Mouse (Mus musculus) bone marrow, adult 2 months (tissue): ENCODE measurements around the gene Sco2. TPM values are rescaled to one million over a fixed set of nuclear protein-coding genes. Genes with fewer than 3 reads are reported as not detected.

ENCODE experiments used
- H3K27ac ChIP-seq: fragments of 200-500 bp; 2 replicates; pipeline ENCODE4 v1.5.1; 2012; ENCODE audit warnings: low read depth, mild to moderate bottlenecking, control low read depth, inconsistent platforms, low read length; ENCODE audit not compliant: control insufficient read depth, poor library complexity, insufficient read depth
- H3K4me1 ChIP-seq: fragments of 200-500 bp; 2 replicates; pipeline ENCODE4 v1.6.1; 2011; ENCODE audit warnings: low read length; ENCODE audit not compliant: control insufficient read depth, insufficient read depth
- H3K4me3 ChIP-seq: fragments of 200-500 bp; replicated peaks from 2 replicates; pipeline ENCODE3; 2011; ENCODE audit warnings: mild to moderate bottlenecking, low read depth, low read length, control low read depth; ENCODE audit not compliant: control insufficient read depth
- CTCF ChIP-seq: fragments of 200-500 bp; IDR thresholded peaks from 2 replicates; pipeline ENCODE4 v1.5.1; 2011; ENCODE audit warnings: low read length, control low read depth; ENCODE audit not compliant: control insufficient read depth, insufficient read depth
- POLR2A ChIP-seq: fragments of 200-500 bp; IDR thresholded peaks from 2 replicates; pipeline ENCODE4 v1.6.1; 2011; ENCODE audit warnings: low read depth, mild to moderate bottlenecking, control low read depth, low read length, borderline replicate concordance; ENCODE audit not compliant: control insufficient read depth
- WGBS: fragments of 180-500 bp; shearing (Covaris S2); methylation state at CpG from one replicate; pipeline ENCODE4 v1.1.7; 2018; 5-methylcytosine and 5-hydroxymethylcytosine counted together
- polyA plus RNA-seq: library from polyadenylated mRNA; stranded (reverse); fragments of >200 nt; gene quantifications from 2 replicates; pipeline ENCODE4 v1.2.4, GENCODE M21; 2011; ENCODE audit warnings: low replicate concordance; ENCODE audit not compliant: missing spikeins, insufficient read depth, insufficient read length

Gene Sco2
- polyA plus RNA-seq, 1 experiment = 3.5 TPM

DNA sequence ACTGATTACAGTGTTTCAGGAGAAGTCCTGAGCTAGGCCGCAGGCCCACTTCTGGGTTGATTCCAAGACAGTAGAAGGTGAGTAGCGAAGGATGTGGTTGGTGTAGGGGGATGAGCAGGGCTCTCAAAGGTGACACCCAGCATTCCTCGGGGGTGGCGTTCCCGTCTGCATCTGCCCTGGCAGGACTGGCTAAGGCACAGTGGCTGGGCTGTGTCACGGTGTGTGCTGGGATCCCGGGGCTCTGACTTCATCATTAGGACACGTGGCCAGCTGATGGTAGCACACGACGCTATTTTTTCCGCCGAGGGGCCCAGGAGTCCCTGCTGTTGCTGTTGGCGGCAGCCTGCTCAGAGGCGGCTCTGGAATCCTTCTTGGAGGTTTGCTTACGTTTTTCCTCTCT lies 22.3 kb downstream of the Sco2 start:
- TF ChIP-seq CTCF (no peak), POLR2A (no peak)
- H3K27ac ChIP-seq = no peak overlapping the region; the same call in 1 of the 2 replicates
- WGBS = 88% methylated on average over 15 of the region's 15 CpGs
- no peak overlapping the region for H3K4me3 ChIP-seq
- no peaks in the 10 kb centered on the region for H3K4me1 ChIP-seq

- no peak overlapping the region for H3K27ac ChIP-seq
- WGBS = 92% methylated on average over 5 of the region's 5 CpGs
- TF ChIP-seq CTCF = no peak
- TF ChIP-seq POLR2A = no peak
- H3K4me1 ChIP-seq = no peaks in the 10 kb centered on the region
- H3K4me3 ChIP-seq = no peak overlapping the region
Measured at GRCm38 (mm10) chr15:89350447-89350846, 23.2 kb downstream of the Sco2 start.

DNA sequence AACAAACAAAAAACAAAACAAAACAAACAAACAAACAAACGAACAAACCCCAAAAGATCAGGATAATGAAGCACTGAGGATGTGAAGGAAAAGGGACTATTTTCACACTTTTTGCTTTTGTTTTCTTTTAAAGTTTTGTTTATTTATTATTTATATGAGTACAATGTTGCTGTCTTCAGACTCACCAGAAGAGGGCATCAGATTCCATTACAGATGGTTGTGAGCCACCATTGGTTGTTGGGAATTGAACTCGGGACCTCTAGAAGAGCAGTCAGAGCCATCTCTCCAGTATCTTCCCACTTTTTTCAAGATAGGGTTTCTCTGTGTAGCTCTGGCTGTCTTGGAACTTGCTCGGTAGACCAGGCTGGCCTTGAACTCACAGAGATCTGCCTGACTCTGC lies 30.3 kb downstream of the Sco2 start:
- WGBS = 63% methylated on average over 3 of the region's 3 CpGs
- peaks cover 4% of the 10 kb centered on the region for H3K4me1 ChIP-seq
- no peak overlapping the region for H3K4me3 ChIP-seq
- H3K27ac ChIP-seq = no peak overlapping the region
- TF ChIP-seq POLR2A (no peak), CTCF (no peak)

- no peak for TF ChIP-seq CTCF
- TF ChIP-seq POLR2A = no peak
- Histone ChIP-seq H3K27ac (no peak overlapping the region), H3K4me3 (no peak overlapping the region), H3K4me1 (peaks cover 4% of the 10 kb centered on the region)
- 69% methylated on average over 1 of the region's 1 CpGs for WGBS
Measured at GRCm38 (mm10) chr15:89341678-89342077, 32.0 kb downstream of the Sco2 start.

- 4% methylated on average over 3 of the region's 3 CpGs for WGBS
- H3K27ac ChIP-seq = peak overlapping the region; percentile 38; the same call in 1 of the 2 replicates
- no peak for TF ChIP-seq POLR2A
- no peak for TF ChIP-seq CTCF
- H3K4me3 ChIP-seq = no peak overlapping the region
- peaks cover 4% of the 10 kb centered on the region for H3K4me1 ChIP-seq
Measured at GRCm38 (mm10) chr15:89340136-89340535, 33.5 kb downstream of the Sco2 start.

DNA sequence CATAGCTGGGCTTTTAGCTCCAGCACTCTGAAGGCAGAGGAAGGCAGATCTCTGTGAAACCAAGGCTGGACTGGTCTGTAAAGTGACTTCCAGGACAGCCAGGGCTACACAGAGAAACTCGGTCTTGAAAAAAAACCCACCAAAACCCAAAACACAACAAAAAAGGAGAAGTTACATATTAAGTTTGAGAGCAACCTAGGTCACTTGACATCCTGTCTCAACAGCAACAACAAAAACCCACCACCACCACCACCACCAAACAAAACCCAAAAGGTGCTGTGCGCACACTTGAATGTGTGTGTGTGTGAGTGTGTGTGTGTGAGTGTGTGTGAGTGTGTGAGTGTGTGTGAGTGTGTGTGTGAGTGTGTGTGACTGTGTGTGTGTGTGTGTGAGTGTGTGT lies 34.0 kb downstream of the Sco2 start:
- Histone ChIP-seq H3K27ac (peak overlapping the region; percentile 38; the same call in 1 of the 2 replicates), H3K4me1 (peaks cover 4% of the 10 kb centered on the region), H3K4me3 (no peak overlapping the region)
- 13% methylated on average over 2 of the region's 2 CpGs for WGBS
- TF ChIP-seq CTCF (no peak), POLR2A (no peak)

DNA sequence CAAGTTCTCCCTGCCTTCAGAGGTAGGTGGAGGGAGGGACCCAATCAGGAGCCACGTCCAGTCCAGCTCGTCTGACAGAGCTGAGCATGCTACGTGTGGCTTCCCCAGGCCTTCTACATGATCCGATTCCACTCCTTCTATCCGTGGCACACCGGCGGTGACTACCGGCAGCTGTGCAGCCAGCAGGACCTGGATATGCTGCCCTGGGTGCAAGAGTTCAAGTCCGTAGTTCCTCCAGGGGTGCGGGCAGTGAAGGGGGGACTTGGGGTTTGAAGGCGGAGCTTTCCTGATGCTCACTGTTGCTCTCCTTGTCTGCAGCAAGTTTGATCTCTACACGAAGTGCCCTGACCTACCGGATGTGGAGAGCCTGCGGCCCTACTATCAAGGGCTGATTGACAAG lies 37.2 kb downstream of the Sco2 start:
- Histone ChIP-seq H3K4me3 (no peak overlapping the region), H3K27ac (no peak overlapping the region), H3K4me1 (peaks cover 4% of the 10 kb centered on the region)
- WGBS = 83% methylated on average over 14 of the region's 14 CpGs
- TF ChIP-seq POLR2A = no peak

GRCm38 (mm10) chr15:89334774-89335537 lies 38.7 kb downstream of the Sco2 start:
- Histone ChIP-seq H3K27ac (no peak overlapping the region), H3K4me3 (no peak overlapping the region), H3K4me1 (peaks cover 2% of the 10 kb centered on the region)
- TF ChIP-seq CTCF (no peak), POLR2A (no peak)
- 85% methylated on average over 17 of the region's 17 CpGs for WGBS

DNA sequence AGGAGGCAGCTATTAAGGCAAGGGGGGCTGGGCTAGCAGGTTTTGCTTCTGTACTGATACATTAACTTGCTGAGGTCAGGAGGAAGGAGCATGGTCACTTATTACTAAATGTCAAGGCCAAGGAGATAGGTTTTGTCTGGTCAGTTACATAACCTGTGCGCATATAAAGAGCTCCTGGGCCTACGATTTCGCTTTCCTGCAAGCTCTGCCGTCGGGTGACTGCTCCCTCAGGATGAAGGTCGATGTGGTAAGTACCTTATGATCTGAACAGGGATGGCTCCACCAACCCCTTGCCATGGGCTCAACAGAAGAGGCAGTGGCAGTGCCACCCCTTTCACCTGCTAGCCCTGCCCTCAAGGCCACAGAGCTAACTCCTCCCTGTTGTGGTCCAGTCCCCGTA lies 39.4 kb downstream of the Sco2 start, which contains the start of gene Miox:
Gene Miox (plus strand): TSS at position 128 of the 400 bp plus-strand sequence.
- Histone ChIP-seq H3K4me1 (no peaks in the 10 kb centered on the region), H3K4me3 (no peak within 1 kb of the TSS), H3K27ac (no peak within 1 kb of the TSS)
- WGBS = 73% methylated on average over 7 of the region's 7 CpGs
- TF ChIP-seq CTCF = no peak
- no peak for TF ChIP-seq POLR2A
